Mouse (Mus musculus): ENCODE results near the gene Sytl3.
A peak's percentile ranks its signal among the peaks of the same experiment; 100 is the strongest.

Sytl3 gene

DNA sequence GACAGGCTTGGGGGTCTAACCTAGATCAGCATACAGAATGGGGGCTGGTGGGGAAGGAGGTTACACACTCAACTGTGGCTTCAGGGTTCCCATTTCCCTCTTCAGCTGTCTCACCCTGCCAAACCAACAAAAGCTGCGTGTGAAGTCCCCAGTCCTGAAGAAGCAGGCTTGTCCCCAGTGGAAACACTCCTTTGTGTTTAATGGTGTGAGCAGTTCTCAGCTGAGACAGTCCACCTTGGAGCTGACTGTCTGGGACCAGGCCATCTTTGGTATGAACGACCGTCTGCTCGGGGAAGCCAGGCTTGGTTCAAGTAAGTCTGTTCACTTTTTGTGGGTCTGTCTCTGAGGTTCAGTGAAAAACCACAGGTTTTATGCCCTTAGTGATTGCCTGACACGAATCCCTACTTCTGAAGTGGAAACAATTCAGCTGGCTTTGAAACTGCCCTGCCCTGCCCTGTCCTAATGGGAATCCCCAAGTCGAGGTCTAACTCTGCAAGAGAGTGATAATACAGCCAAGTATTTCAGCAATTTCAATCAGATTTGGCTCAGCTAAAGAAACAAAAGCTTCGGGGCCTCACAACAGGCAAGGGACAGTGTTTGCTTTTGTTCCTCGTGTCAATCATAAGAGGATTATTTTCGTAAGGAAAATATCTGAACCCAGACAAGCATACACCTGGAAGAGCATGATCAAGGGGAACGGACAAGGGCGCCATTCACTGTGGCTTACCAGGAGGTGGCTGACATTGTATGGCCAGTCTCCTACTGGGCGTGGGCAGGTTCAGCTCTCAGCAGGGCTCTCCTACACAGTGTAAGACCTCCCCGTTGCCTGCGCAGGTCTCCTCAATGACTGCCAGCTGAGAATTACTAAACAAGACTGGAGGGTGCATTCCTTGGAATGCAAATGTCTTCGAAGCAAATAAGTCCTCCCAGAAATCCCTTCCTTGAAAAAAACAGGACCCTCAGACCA, 77.7 kb downstream of the Sytl3 start:
- peak in 1 of 2 experiments; percentile 15 for DNase-seq (ENCODE audit: low spot score in 2 of 2)

DNA sequence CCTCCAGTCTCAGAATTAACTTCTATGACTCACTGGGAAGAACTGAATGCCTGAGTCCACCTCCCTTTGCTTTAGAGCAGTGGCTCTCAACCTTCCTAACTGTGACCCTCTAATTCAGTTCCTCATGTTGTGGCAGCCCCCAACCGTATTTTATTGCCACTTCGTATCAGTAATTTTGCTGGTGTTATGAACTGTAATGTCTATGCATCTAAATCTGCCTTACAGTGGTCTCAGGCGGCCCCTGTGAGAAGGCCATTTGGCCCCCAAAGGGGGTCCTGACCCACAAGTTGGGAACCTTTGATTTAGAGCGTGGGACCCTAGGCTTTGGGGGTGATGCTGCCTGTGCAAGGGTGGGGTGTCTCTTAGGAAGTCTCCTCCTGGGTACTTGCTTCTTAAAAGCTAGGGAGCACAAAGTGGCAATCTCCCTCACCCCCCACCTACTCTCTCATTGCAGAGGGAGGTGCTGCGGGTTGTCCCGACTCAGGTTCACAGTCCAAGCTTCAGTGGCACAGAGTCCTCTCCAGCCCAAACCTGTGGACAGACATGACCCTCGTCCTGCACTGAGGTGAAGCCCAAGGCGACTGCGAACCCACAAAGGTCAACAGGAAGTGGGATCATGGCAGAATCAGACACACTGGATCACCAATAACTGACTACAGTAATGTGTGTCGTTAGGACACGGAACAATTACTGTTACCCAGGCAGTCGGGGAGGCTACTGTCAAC, 78.5 kb downstream of the Sytl3 start:
- DNase-seq (ENCODE audit: low spot score in 2 of 2), result peak in 1 of 2 experiments; percentile 16

- DNase-seq (ENCODE audit: low spot score in 2 of 2), result peak in 1 of 2 experiments; percentile 11
Measured at GRCm38 (mm10) chr17:6738836-6739235, 79.9 kb downstream of the Sytl3 start.

- peak in 1 of 2 experiments; percentile 18 for DNase-seq (ENCODE audit: low spot score in 2 of 2)
Measured at GRCm38 (mm10) chr17:6739266-6739665, 80.4 kb downstream of the Sytl3 start.

DNA sequence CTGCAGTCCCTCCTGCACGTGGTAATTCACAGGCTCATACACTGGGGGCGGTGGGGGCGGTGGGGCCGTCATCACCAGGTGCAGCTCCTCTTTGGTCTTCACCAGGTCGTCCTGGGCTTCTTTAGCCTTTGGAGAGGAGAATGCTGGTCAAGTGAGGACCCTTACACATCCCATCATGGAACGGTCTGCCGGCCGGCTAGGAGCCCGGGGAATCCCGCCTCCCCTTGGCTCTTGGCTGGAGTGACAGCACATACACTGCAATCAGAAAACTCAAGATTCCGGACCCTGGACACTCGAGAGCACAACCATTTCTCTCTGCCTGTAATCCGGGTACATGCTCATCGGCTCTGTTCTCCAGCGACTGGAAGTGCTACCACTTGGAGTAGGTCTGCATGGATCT, 80.9 kb downstream of the Sytl3 start:
- peak in 1 of 2 experiments; percentile 7 for DNase-seq (ENCODE audit: low spot score in 2 of 2)

DNA sequence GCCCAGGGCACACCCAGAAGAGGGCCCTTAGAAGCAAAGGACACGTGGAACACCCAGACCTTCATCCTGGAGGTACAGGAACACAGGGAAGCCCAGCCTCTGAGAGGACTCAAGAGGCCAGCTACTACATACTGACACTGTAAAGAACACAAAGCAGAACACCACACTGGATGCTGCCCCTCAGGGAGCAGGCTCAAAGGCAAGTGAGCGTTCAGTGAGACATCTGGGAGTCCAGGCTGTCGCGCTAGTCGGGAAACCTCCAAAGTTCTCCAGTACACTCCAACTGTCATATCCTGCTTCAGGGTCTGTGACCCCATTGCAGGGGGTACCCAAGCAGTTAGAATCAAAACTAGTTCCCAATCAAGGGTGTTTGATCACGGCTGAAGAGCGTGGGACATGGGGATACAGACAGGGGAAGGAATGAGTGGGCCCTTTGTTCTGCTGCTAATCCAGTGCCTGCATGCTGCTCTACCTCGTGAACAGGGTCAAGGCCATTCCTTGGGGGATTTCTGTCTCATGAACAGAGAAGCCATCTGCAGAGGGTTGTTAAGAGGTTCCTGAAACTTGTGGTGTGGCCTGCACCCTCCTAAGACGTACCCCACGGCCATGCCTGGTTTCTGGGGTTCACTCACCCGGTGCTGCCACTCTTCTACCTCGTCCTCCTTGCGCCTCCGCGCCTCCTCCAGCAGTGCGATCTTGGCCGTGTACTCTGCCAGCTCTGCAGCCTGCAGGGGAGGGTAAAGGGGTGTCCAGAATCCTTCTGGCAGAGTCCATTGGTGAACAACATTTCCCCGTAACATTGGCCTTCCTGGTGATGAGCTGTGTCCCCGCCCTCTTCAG, 81.7 kb downstream of the Sytl3 start:
- peak in 1 of 2 experiments; percentile 17 for DNase-seq (ENCODE audit: low spot score in 2 of 2)

DNA sequence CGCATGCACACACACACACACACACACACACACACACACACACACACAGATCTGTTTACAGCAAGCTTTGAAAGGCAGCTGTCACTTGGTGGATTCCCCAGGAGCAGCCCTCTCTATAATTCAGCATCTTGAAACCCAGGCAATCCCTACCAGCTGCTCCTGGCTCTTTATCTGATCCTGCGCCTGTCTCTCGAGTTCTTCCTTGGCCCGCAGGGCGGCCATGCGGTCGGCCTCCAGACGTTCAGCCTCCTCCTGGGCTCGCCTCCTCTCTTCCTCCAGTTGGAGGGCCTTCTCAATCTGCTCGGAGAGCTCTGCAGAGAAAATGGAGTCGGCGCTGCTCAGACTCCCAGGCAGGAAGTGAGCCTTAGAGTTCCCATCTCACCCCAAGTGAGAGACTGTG, 82.4 kb downstream of the Sytl3 start:
- DNase-seq (ENCODE audit: low spot score in 2 of 2), result peak in 1 of 2 experiments; percentile 16

DNA sequence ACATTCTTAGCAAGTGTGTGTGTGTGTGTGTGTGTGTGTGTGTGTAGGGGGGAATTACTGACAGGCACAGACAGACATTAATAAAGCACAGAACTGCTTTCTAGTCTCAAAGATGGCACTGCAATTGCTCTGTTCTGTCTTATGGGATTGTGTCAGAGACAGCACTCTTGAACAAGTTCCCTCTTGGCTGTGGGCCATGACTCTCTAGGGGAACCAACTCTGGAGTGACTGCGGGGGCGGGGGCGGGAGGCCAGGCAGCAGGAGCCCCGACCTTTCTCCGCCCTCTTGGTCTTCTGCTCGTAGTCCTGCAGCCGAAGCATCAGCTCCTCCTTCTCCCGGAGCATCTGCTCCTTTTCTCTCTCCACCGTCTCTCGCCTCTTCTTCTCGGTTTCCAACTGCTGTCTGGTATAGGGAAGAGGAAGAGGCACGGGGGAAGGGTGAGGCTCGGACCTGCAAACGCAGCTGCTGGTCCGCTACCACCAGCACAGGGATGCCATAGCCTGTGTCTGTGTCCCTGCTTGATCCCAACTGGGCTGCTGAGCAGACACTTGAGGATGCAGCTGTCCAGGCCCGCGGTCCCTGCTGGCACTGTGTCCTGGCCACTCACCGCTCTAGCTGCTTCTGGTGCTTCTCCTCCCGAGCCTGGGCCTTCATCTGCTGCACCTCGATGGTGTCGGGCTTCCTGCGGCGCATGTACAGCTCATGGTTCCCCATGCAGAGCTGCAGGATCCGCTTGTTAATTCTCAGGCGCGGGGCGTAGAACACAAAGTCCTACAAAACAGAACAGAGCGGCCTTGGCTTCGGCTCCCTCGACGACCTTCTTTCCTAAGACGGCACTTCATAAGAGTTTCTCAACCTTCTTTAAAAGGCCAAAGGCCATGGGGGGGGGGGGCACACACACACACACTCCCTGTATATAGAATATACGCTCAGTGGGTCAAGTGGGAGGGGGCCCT, 83.5 kb downstream of the Sytl3 start:
- DNase-seq (ENCODE audit: low spot score in 2 of 2), result peak; percentile 20 to 38

DNA sequence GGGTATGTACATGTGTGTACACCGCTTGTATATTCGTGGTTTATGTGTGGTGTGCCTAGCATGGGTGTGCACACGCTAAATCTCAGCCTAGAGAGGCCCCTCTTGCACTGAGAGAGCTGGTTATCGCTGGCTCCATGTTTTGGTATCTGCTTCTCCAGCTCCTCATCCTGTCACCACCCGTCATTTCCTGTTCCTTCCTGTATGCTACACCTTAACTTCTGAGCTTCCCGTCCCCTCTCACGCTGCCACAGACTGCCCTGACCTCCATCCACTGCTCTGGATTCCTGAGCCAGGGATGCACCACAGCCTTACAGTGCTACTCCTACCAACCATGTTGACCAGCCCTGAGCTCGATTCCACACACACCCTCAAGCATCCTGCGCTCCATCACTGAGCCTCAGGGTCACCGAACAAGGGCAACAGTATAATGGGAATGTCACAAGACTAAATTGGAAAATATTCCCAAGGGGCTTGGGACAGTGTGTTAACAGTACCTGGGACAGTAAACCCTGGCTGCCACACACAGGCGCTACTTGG, 84.2 kb downstream of the Sytl3 start:
- peak in 1 of 2 experiments; percentile 15 for DNase-seq (ENCODE audit: low spot score in 2 of 2)

DNA sequence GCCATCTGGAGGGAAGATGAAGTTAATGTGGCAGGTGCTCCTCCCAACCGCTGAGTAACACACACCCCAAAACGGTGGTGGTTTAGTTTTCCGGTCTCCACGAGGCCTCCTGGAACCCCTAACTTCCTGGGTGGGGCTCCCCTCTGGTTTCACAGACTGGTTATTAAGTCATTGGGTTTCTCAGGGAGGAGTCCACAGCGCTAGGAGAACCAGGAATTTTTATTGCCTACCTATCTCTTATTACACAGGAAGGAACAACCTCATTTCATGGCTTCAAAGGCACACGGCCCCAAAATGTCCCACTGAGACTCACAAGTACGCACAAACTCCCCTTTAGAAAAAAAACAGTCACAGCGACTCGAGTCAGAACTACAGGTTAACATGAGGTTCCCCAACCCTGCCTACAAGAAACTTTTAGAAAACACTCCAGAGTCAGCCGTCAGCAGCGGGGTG, 84.9 kb downstream of the Sytl3 start:
- DNase-seq (ENCODE audit: low spot score in 2 of 2), result peak in 1 of 2 experiments; percentile 14

DNA sequence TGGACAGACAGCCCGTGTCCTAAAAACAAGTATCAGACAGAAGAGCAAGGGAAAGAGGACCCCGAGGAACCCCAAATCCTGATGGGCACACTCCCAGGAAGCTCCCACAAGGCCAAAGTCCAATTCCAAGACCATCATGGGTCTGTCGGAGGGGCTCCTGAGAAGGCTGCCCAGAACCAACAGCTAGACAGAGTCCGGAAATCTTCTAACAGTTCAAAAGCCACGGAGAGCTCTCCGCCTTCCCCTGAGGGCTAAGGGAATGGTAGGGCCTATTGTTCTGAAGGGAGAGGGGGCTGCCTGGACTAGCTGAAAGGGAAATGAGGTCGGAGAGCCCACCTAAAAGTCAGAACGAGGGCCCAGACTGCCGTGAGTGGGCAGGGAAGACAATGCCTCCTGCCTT, 85.5 kb downstream of the Sytl3 start:
- peak in 1 of 2 experiments; percentile 9 for DNase-seq (ENCODE audit: low spot score in 2 of 2)

DNA sequence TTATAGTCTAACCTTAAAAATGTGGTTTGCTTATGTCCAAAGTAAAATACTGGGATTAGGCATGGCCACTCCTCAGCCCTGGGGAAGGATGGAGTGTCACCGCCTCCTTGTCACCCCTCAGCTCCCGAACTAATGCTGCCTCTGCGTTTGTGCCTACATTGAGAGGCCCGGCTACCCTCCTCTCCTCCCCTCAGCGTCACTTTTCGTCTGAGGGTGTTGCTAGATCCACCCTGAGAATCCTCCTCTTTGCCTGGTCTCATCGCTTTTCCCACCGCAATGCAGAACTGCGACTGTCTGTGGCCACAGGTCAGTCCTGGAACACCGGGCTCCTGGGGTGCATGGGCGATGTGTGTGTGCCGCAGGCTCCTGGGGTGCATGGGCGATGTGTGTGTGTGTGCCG, 86.0 kb downstream of the Sytl3 start:
- peak in 1 of 2 experiments; percentile 8 for DNase-seq (ENCODE audit: low spot score in 2 of 2)

GRCm38 (mm10) chr17:6745503-6745902, 86.6 kb downstream of the Sytl3 start:
- DNase-seq (ENCODE audit: low spot score in 2 of 2), result peak in 1 of 2 experiments; percentile 12

- DNase-seq (ENCODE audit: low spot score in 2 of 2), result peak in 1 of 2 experiments; percentile 16
Measured at GRCm38 (mm10) chr17:6745975-6746374, 87.1 kb downstream of the Sytl3 start.

DNA sequence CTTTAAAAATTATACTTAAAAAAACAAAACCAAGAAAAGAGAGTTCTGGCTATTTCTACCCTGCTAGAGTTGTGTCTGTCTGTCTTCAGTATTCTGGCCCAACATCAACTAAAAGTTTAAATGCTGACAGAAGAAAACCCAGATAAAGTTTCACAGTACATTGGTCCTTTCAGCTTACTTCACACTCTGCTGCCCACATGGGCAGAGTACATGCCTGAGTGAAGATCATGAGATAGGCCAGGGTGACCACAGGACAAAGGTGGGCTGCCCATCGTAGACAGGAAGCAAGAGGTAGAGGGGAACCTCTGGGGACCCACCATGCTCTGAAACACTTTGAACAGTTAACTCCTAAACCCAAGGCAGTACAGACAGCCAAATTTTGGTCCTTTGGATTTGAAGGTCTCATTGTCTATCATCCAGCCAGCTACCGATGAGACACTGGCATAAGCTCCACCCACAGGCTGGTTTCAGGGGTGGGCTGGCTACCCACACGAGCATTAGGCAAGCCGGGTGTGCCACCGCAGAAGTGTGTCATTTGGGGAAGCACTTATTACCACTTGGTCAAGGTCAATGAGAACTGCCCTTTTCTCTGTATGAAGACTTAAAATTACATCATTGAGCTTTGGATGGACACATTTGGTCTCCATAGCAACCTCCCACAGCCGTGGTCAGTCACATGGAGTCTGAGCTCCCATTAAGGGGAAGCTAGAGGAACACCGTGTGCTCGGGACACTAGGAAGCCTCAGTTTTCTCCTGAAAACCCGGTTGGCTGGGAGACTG, 87.7 kb downstream of the Sytl3 start:
- no peak for DNase-seq (ENCODE audit: low spot score in 2 of 2)

DNA sequence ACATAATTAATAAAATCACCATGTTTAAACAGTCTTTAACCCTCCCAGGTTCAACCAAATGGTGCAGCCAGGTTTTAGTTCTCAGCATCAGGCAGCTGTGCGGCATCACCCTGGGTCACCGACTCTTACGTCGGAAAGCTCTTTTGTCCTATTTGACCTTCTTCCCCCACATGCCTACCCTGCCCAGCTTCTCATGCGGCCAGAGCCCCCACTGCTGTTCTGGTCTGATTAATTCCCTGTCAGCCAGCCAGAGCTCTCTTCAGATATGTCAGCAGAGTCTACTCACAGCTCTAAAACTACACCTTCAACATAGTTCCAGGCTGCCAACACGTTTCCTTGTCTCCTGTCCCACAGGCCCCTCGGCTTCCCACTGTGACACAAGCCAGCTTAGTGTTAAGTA, 88.6 kb downstream of the Sytl3 start:
- no peak for DNase-seq (ENCODE audit: low spot score in 2 of 2)

DNA sequence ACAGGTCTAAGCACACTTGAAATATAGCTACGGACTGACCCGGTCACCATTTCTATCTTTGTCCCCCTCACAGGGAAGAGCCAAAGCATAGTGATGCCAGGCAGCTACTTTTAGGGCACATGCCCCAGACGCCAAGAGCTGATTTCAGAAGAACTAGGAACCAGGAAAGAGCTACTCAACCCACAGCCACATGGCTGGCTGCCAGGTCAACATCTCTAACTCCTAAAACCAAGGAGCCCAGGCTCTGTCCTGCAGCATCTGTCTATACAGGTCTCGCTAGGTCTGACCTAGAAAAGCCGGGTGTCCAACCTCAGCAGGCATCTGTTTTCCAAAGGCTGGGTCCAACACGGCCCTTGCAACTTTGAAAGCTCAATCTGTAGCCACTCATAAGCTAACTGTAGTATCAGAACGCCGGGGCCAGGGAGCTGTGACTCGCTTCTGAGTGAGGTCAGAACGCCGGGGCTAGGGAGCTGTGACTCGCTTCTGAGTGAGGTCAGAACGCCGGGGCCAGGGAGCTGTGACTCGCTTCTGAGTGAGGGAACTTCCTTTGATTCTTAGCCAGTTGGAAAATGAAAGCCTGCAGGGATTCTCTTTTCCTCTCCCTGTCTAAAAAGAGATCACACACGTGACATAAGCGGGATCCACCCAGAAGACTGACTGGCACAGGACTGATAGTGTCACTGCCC, 90.0 kb downstream of the Sytl3 start:
- DNase-seq (ENCODE audit: low spot score in 2 of 2), result no peak

GRCm38 (mm10) chr17:6751221-6751859, 92.4 kb downstream of the Sytl3 start:
- no peak for DNase-seq (ENCODE audit: low spot score in 2 of 2)
